Mouse (Mus musculus) embryonic facial prominence, embryonic 15.5 days (tissue): Measurements from ENCODE around the gene Flt3. TPM values are rescaled to one million over a fixed set of nuclear protein-coding genes. Genes with fewer than 3 reads are reported as not detected.

Experiments
- ATAC-seq: fragments of 200-750 bp; cut with Nextera tagmentation; 2 replicates; pipeline ENCODE4 v1.8.0; 2017; ENCODE audit warnings: low read depth, moderate TSS enrichment; ENCODE audit not compliant: insufficient number of reproducible peaks, low FRiP score, low TSS enrichment
- H3K27ac ChIP-seq: fragments of 300-500 bp; sonication (generic); replicated peaks from 2 replicates; pipeline ENCODE4 v1.5.1; 2015; ENCODE audit warnings: mild to moderate bottlenecking, inconsistent platforms
- H3K27me3 ChIP-seq: fragments of 300-500 bp; sonication (generic); 2 replicates; pipeline ENCODE4 v1.6.1; 2015; ENCODE audit warnings: inconsistent platforms
- H3K36me3 ChIP-seq: fragments of 300-500 bp; sonication (generic); 2 replicates; pipeline ENCODE4 v1.6.1; 2015; ENCODE audit warnings: mild to moderate bottlenecking, inconsistent platforms
- H3K4me1 ChIP-seq: fragments of 300-500 bp; sonication (generic); 2 replicates; pipeline ENCODE4 v1.6.1; 2015; ENCODE audit warnings: inconsistent platforms
- H3K4me2 ChIP-seq: fragments of 300-500 bp; sonication (generic); replicated peaks from 2 replicates; pipeline ENCODE4 v1.6.1; 2015; ENCODE audit warnings: mild to moderate bottlenecking, inconsistent platforms
- H3K4me3 ChIP-seq: fragments of 300-500 bp; sonication (generic); replicated peaks from 2 replicates; pipeline ENCODE4 v1.5.1; 2015; ENCODE audit warnings: mild to moderate bottlenecking, inconsistent platforms
- H3K9ac ChIP-seq: fragments of 300-500 bp; sonication (generic); 2 replicates; pipeline ENCODE4 v1.6.1; 2015; ENCODE audit warnings: inconsistent platforms
- H3K9me3 ChIP-seq: fragments of 300-500 bp; sonication (generic); replicated peaks from 2 replicates; pipeline ENCODE4 v1.6.1; 2016; ENCODE audit warnings: inconsistent platforms
- WGBS: fragments of 180-500 bp; shearing (Covaris S2); methylation state at CpG from one replicate; pipeline ENCODE4 v1.1.7; 2015; 5-methylcytosine and 5-hydroxymethylcytosine counted together
- polyA plus RNA-seq: library from polyadenylated mRNA; unstranded; fragments of >200 nt; fragmentation: Nextera tagmentation; extraction: Ambion mirVana; gene quantifications from 2 replicates; pipeline ENCODE4 v1.2.1, GENCODE M21; 2015

Gene Flt3
- polyA plus RNA-seq, 1 experiment from 2014 or later = 0.12 TPM

DNA sequence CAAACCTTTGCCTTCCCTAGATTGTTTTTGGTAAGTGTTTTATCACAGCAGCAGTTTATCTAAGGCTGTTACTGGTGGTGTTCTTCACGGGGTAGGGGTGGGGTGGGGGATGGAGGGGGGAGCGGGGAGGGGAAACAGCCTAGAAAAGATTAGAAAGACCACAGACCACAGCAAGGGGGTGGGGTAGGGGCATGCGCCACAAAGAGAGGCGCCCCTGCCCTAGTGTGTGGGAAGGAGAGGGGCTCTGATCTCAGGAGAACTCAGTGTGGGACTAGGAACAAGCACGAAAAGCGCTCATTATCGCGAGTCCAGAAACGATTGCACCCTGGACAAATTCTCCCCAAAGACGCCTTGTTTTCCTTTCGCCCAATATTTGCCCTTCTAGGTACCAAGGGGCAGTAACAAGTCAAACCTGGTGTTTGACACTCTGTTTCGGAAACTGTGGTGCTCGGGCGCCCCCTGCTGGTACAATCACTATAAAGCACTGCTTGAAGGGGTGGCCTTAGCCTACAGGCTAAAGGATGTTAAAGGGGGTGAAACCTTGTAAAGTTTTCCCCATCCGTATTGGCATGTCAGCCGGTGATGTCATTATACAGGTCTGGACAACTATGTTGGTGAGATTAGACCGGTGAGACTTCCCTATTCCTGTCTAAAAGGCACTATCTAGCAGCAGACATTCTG is 76.9 kb downstream of the Flt3 start:
- 16% methylated on average over 17 of the region's 17 CpGs for WGBS
- no peak overlapping the region for H3K4me3 ChIP-seq
- no peak overlapping the region for H3K27ac ChIP-seq
- no peaks in the 10 kb centered on the region for H3K36me3 ChIP-seq
- H3K27me3 ChIP-seq = peaks cover 40% of the 10 kb centered on the region
- no peak; the same call in 1 of the 2 replicates for ATAC-seq
- no peaks in the 10 kb centered on the region for H3K9me3 ChIP-seq
- no peak overlapping the region for H3K4me2 ChIP-seq
- no peaks in the 10 kb centered on the region for H3K4me1 ChIP-seq
- H3K9ac ChIP-seq = no peak overlapping the region

DNA sequence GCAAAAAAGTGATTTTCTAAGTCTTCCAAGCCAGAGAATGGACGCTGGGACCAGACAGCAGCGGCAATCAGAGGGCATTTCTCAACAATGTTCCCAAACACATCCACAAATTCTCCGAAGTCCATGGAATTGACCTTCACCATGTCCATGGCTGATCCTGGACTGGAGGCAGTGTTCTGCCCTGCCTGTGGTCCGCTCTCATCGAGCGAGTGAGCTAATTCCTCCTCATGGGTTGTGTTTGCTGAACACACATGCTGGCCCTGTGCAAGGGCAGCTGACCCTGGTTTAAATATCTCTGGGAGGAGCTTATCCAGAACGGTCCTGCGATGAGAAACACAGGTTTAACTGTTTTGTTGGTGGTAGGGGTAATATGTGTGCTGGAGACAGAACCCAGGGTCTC is 78.1 kb downstream of the Flt3 start, which contains the start of gene Urad:
TSS of gene Urad (minus strand) at position 258 of the 400 bp plus-strand sequence.
- Histone ChIP-seq H3K36me3 (no peaks in the 10 kb centered on the region), H3K9ac (no peak within 1 kb of the TSS), H3K9me3 (no peaks in the 10 kb centered on the region), H3K4me1 (no peaks in the 10 kb centered on the region), H3K27me3 (peaks cover 52% of the 10 kb centered on the region), H3K4me3 (no peak within 1 kb of the TSS), H3K4me2 (no peak within 1 kb of the TSS), H3K27ac (no peak within 1 kb of the TSS)
- ATAC-seq = no peak
- WGBS = 66% methylated on average over 8 of the region's 8 CpGs

GRCm38 (mm10) chr5:147319653-147320052 is 80.6 kb downstream of the Flt3 start:
- no peak for ATAC-seq
- no peak overlapping the region for H3K4me2 ChIP-seq
- 0 out of 2 replicates have a peak, but pooled peaks cover 2% of the 10 kb centered on the region for H3K4me1 ChIP-seq
- no peak overlapping the region for H3K4me3 ChIP-seq
- no peak overlapping the region for H3K27ac ChIP-seq
- no peaks in the 10 kb centered on the region for H3K36me3 ChIP-seq
- H3K27me3 ChIP-seq = peaks cover 78% of the 10 kb centered on the region
- no peaks in the 10 kb centered on the region for H3K9me3 ChIP-seq
- no peak overlapping the region for H3K9ac ChIP-seq

DNA sequence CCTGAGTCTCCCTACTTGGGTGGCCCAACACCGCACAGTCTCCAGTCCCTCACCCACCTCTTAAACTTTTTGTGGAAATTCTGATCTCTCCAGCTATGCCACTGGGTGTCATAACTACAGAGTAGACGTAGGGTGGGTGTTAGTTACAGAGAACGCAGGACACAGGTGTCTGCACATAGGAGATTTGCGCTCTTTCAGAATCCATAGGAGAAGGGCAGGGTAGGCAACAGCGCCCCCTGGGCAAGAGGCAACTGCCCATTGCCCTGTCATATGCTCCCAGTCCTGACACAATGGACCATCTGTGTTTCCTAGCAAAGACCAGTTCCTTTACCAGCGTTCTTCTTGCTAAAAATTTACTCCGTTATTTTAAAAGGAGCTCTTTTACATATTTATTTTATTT is 82.3 kb downstream of the Flt3 start:
- no peak for ATAC-seq
- H3K9me3 ChIP-seq = no peaks in the 10 kb centered on the region

DNA sequence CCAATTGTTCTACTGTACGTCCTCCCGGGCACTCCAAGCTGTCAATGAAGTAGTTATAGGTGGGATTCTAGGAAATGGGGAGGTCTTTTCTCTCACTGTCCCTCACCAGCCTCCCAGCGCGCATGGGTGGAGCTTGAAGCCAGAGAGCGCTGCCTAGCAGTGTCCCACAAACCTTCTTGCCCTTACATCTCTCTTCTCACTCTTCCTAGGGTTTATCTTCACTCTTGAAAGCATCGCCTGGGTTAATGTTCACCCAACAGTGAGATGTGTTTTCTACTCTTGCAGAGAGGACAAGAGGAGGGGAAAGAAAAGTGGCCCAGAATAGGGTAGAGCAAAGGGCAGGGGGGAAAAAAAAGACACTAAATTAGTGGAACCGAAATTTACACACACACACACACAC is 83.0 kb downstream of the Flt3 start:
- Histone ChIP-seq H3K27ac (no peak overlapping the region), H3K9me3 (no peaks in the 10 kb centered on the region), H3K4me3 (no peak overlapping the region), H3K4me1 (0 out of 2 replicates have a peak, but pooled peaks cover 2% of the 10 kb centered on the region), H3K4me2 (no peak overlapping the region), H3K36me3 (no peaks in the 10 kb centered on the region), H3K27me3 (peaks cover 92% of the 10 kb centered on the region), H3K9ac (no peak overlapping the region)
- no peak for ATAC-seq
- WGBS = 2% methylated on average over 7 of the region's 7 CpGs

More for the DNA sequence above, 82.3 kb downstream of the Flt3 start:
- 0 out of 2 replicates have a peak, but pooled peaks cover 2% of the 10 kb centered on the region for H3K4me1 ChIP-seq
- H3K4me2 ChIP-seq = no peak overlapping the region
- no peaks in the 10 kb centered on the region for H3K36me3 ChIP-seq
- 22% methylated on average over 7 of the region's 7 CpGs for WGBS
- no peak overlapping the region for H3K4me3 ChIP-seq
- H3K27me3 ChIP-seq = peaks cover 90% of the 10 kb centered on the region
- H3K9ac ChIP-seq = no peak overlapping the region
- H3K27ac ChIP-seq = no peak overlapping the region

DNA sequence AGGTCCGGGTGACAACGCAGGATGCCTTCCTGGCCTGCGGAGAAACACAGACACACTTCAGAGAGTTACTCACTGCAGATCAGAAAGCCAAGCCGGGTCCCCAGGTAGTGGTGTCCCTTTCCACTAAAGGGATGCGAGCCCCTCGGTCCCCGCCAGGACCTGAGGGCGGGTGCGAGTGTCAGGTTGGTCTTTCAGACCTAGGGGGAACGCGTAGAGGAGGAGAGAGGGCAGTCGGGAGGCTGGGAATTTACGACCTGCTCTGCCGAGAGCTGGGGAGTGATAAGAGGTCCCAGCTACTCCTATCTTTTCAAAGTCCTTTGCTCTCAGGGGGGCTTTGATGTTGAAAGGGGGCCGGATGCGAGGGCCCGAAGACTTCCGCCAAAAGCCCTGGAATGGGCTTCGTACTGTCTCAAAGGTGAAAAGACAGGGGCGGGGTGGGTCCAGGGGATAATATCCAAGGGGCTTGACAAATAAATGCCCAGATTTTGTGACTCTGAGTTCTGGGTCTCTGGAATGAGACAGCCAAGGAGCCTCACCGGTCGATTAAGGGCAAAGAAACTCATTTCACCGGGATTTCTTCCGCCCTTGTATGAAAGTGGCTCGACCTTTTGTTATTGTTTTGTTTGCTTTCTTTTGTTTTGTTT is 84.7 kb downstream of the Flt3 start:
- Histone ChIP-seq H3K27me3 (peaks cover 94% of the 10 kb centered on the region), H3K36me3 (no peaks in the 10 kb centered on the region), H3K4me3 (no peak overlapping the region), H3K4me2 (no peak overlapping the region), H3K9ac (no peak overlapping the region), H3K4me1 (0 out of 2 replicates have a peak, but pooled peaks cover 2% of the 10 kb centered on the region), H3K27ac (no peak overlapping the region), H3K9me3 (no peaks in the 10 kb centered on the region)
- no peak for ATAC-seq
- WGBS = under 1% methylated on average over 25 of the region's 25 CpGs

- H3K4me1 ChIP-seq = 0 out of 2 replicates have a peak, but pooled peaks cover 2% of the 10 kb centered on the region
- H3K27me3 ChIP-seq = peaks cover 94% of the 10 kb centered on the region
- H3K9ac ChIP-seq = no peak overlapping the region
- WGBS = 1% methylated on average over 39 of the region's 39 CpGs
- no peaks in the 10 kb centered on the region for H3K36me3 ChIP-seq
- no peaks in the 10 kb centered on the region for H3K9me3 ChIP-seq
- H3K27ac ChIP-seq = no peak overlapping the region
- no peak overlapping the region for H3K4me2 ChIP-seq
- ATAC-seq = no peak
- H3K4me3 ChIP-seq = no peak overlapping the region
Measured at GRCm38 (mm10) chr5:147314646-147315431, 85.5 kb downstream of the Flt3 start.

GRCm38 (mm10) chr5:147312830-147313685 is 87.2 kb downstream of the Flt3 start:
- Histone ChIP-seq H3K4me2 (no peak overlapping the region), H3K27me3 (peaks cover 99% of the 10 kb centered on the region), H3K9me3 (no peaks in the 10 kb centered on the region), H3K4me3 (no peak overlapping the region), H3K9ac (no peak overlapping the region), H3K4me1 (0 out of 2 replicates have a peak, but pooled peaks cover 2% of the 10 kb centered on the region), H3K27ac (no peak overlapping the region), H3K36me3 (no peaks in the 10 kb centered on the region)
- no peak for ATAC-seq
- WGBS = 2% methylated on average over 27 of the region's 27 CpGs

GRCm38 (mm10) chr5:147309786-147310185 is 90.5 kb downstream of the Flt3 start:
- Histone ChIP-seq H3K4me2 (no peak overlapping the region), H3K9ac (no peak overlapping the region), H3K27ac (no peak overlapping the region), H3K4me1 (peaks cover 21% of the 10 kb centered on the region), H3K4me3 (no peak overlapping the region), H3K36me3 (no peaks in the 10 kb centered on the region), H3K27me3 (peaks cover 99% of the 10 kb centered on the region), H3K9me3 (no peaks in the 10 kb centered on the region)
- no peak for ATAC-seq
- 10% methylated on average over 2 of the region's 2 CpGs for WGBS

GRCm38 (mm10) chr5:147308451-147308850 is 91.8 kb downstream of the Flt3 start:
- 9% methylated on average over 9 of the region's 9 CpGs for WGBS
- Histone ChIP-seq H3K36me3 (no peaks in the 10 kb centered on the region), H3K4me3 (no peak overlapping the region), H3K9ac (no peak overlapping the region), H3K27ac (no peak overlapping the region), H3K4me1 (peaks cover 27% of the 10 kb centered on the region), H3K27me3 (peaks cover 99% of the 10 kb centered on the region), H3K9me3 (no peaks in the 10 kb centered on the region), H3K4me2 (no peak overlapping the region)
- no peak for ATAC-seq
